Mouse (Mus musculus): ENCODE measurements around the gene Il1r1. TPM values are rescaled to one million over a fixed set of nuclear protein-coding genes. Genes with fewer than 3 reads are reported as not detected.

The Il1r1 gene
- polyA plus RNA-seq, 1 experiment from 2014 or later, result 11.7 TPM

DNA sequence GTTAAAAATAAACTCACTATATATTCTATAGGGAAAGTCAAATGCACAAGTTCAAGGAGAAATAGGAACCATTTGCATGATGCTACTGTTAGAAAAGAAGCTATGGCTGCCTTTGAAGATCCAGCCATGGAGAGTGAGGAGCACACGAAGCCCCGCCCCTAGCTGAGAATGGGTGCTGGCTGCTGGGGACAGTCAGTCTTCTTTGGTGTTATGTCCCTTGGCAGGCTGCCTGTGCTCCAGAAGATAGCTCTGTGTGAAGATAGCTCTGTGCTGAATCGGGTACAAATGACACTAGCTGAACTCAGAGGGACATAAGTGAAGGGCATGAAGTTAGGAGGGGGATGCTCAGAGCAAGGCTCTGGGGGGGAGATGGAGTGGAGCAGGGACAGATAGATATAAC, 86.2 kb downstream of the Il1r1 start:
- 70% methylated on average over 3 of the region's 3 CpGs for WGBS
- no peak overlapping the region for H3K4me3 ChIP-seq (ENCODE audit: low read length)
- no peak overlapping the region for H3K27ac ChIP-seq (ENCODE audit: low read length)
- ATAC-seq (ENCODE audit: low read depth), result no peak
- H3K27me3 ChIP-seq (ENCODE audit: control insufficient read depth, insufficient read depth, low read depth, low read length), result no peaks in the 10 kb centered on the region
- H3K4me2 ChIP-seq (ENCODE audit: low read depth, low read length), result no peak overlapping the region
- no peak overlapping the region for H3K9ac ChIP-seq (ENCODE audit: low read length)
- no peaks in the 10 kb centered on the region for H3K4me1 ChIP-seq (replicated peaks; ENCODE audit: control insufficient read depth, insufficient read depth, low read length)
- H3K36me3 ChIP-seq (ENCODE audit: control insufficient read depth, insufficient read depth, low read length), result peaks cover 8% of the 10 kb centered on the region; the same call in 1 of the 2 replicates
- no peaks in the 10 kb centered on the region for H3K9me3 ChIP-seq (ENCODE audit: control insufficient read depth, low read length)

- Histone ChIP-seq H3K4me1 (replicated peaks; ENCODE audit: control insufficient read depth, insufficient read depth, low read length) (no peaks in the 10 kb centered on the region), H3K27me3 (ENCODE audit: control insufficient read depth, insufficient read depth, low read depth, low read length) (no peaks in the 10 kb centered on the region), H3K27ac (ENCODE audit: low read length) (no peak overlapping the region), H3K4me2 (ENCODE audit: low read depth, low read length) (no peak overlapping the region), H3K36me3 (ENCODE audit: control insufficient read depth, insufficient read depth, low read length) (peaks cover 8% of the 10 kb centered on the region; the same call in 1 of the 2 replicates), H3K4me3 (ENCODE audit: low read length) (no peak overlapping the region), H3K9me3 (ENCODE audit: control insufficient read depth, low read length) (no peaks in the 10 kb centered on the region), H3K9ac (ENCODE audit: low read length) (no peak overlapping the region)
- whole genome bisulfite sequencing, result 72% methylated on average over 2 of the region's 2 CpGs
- no peak for ATAC-seq (ENCODE audit: low read depth)
Observed at GRCm38 (mm10) chr1:40311625-40312024, 86.7 kb downstream of the Il1r1 start.

GRCm38 (mm10) chr1:40314016-40314415, 89.1 kb downstream of the Il1r1 start:
- Histone ChIP-seq H3K4me1 (replicated peaks; ENCODE audit: control insufficient read depth, insufficient read depth, low read length) (no peaks in the 10 kb centered on the region), H3K4me2 (ENCODE audit: low read depth, low read length) (no peak overlapping the region), H3K9ac (ENCODE audit: low read length) (no peak overlapping the region), H3K27ac (ENCODE audit: low read length) (no peak overlapping the region), H3K36me3 (ENCODE audit: control insufficient read depth, insufficient read depth, low read length) (peaks cover 8% of the 10 kb centered on the region; the same call in 1 of the 2 replicates), H3K9me3 (ENCODE audit: control insufficient read depth, low read length) (no peaks in the 10 kb centered on the region), H3K27me3 (ENCODE audit: control insufficient read depth, insufficient read depth, low read depth, low read length) (no peaks in the 10 kb centered on the region), H3K4me3 (ENCODE audit: low read length) (no peak overlapping the region)
- 81% methylated on average over 12 of the region's 12 CpGs for WGBS
- ATAC-seq (ENCODE audit: low read depth), result no peak

DNA sequence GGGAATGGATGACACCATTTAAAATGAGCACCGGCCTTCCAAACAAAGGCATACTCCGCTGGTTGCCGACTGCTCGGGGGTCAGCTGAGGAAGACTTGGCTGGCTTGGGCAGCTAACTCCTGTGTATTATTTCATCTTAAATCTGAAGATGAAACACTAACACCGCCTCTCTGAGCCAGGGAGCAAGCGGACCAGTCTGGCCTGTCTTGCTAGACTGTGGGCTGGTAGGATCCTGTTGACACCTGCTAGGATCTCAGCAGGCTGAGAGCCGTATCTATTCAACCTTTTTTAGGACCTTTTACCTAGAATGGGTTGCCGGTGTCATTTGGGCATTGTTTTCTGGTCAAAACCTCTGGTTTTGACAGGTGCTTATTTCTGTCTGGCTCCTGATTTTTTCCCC, 92.8 kb downstream of the Il1r1 start:
- no peaks in the 10 kb centered on the region for H3K4me1 ChIP-seq (replicated peaks; ENCODE audit: control insufficient read depth, insufficient read depth, low read length)
- H3K9me3 ChIP-seq (ENCODE audit: control insufficient read depth, low read length), result no peaks in the 10 kb centered on the region
- 83% methylated on average over 8 of the region's 8 CpGs for WGBS
- peaks cover 8% of the 10 kb centered on the region; the same call in 1 of the 2 replicates for H3K36me3 ChIP-seq (ENCODE audit: control insufficient read depth, insufficient read depth, low read length)
- H3K9ac ChIP-seq (ENCODE audit: low read length), result no peak overlapping the region
- no peak for ATAC-seq (ENCODE audit: low read depth)
- H3K27ac ChIP-seq (ENCODE audit: low read length), result no peak overlapping the region
- no peak overlapping the region for H3K4me2 ChIP-seq (ENCODE audit: low read depth, low read length)
- no peak overlapping the region for H3K4me3 ChIP-seq (ENCODE audit: low read length)
- no peaks in the 10 kb centered on the region for H3K27me3 ChIP-seq (ENCODE audit: control insufficient read depth, insufficient read depth, low read depth, low read length)

DNA sequence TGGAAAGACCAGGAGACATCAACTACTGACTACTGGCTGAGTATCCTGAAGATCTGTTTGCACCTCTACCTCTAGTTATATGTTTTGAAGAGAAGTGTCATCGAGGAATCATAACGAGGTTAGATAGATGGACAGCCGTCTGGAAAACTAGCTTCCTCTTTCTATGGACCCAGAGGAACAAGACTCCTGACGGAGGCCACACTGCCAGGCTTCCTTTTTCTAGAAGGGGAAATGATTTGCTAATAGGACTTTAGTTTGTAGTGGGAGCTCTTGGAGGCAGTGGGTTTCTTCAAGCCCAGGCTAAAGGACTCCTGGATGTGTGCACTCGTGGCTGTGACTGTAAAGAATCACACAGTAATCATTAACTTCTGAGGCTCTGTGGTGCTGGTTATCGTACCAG, 96.9 kb downstream of the Il1r1 start:
- 66% methylated on average over 6 of the region's 6 CpGs for WGBS

DNA sequence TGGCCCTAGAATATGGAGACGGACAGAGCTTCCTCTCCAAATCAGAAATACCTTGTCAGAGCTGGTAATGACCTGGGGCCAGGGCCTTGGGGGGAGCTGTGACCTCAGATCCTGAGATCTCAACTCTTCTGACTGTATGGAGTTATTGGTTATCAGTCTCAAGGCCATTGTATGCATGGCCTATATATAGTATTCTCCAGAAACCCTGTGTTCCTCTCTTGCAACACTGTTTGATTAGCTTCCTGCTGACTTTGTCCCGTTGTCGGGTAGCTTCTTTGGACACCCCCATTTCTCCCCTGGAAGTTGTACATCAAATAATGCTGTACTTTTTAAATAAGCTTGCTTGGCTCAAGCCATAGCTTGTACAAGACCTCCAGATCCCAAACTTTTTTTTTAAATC, 97.7 kb downstream of the Il1r1 start:
- WGBS, result 80% methylated on average over 3 of the region's 3 CpGs
- Histone ChIP-seq H3K4me1 (replicated peaks; ENCODE audit: control insufficient read depth, insufficient read depth, low read length) (peaks cover 10% of the 10 kb centered on the region), H3K9me3 (ENCODE audit: control insufficient read depth, low read length) (no peaks in the 10 kb centered on the region), H3K9ac (ENCODE audit: low read length) (no peak overlapping the region), H3K36me3 (ENCODE audit: control insufficient read depth, insufficient read depth, low read length) (no peaks in the 10 kb centered on the region), H3K4me2 (ENCODE audit: low read depth, low read length) (no peak overlapping the region), H3K27ac (ENCODE audit: low read length) (no peak overlapping the region), H3K27me3 (ENCODE audit: control insufficient read depth, insufficient read depth, low read depth, low read length) (peaks cover 3% of the 10 kb centered on the region), H3K4me3 (ENCODE audit: low read length) (no peak overlapping the region)
- ATAC-seq (ENCODE audit: low read depth), result no peak

More for the DNA sequence above, 96.9 kb downstream of the Il1r1 start:
- no peak for ATAC-seq (ENCODE audit: low read depth)
- no peaks in the 10 kb centered on the region for H3K36me3 ChIP-seq (ENCODE audit: control insufficient read depth, insufficient read depth, low read length)
- H3K4me3 ChIP-seq (ENCODE audit: low read length), result no peak overlapping the region
- no peak overlapping the region for H3K9ac ChIP-seq (ENCODE audit: low read length)
- no peak overlapping the region for H3K27ac ChIP-seq (ENCODE audit: low read length)
- H3K27me3 ChIP-seq (ENCODE audit: control insufficient read depth, insufficient read depth, low read depth, low read length), result peaks cover 3% of the 10 kb centered on the region
- H3K4me2 ChIP-seq (ENCODE audit: low read depth, low read length), result no peak overlapping the region
- peaks cover 10% of the 10 kb centered on the region for H3K4me1 ChIP-seq (replicated peaks; ENCODE audit: control insufficient read depth, insufficient read depth, low read length)
- no peaks in the 10 kb centered on the region for H3K9me3 ChIP-seq (ENCODE audit: control insufficient read depth, low read length)

GRCm38 (mm10) chr1:40324457-40324856, 99.6 kb downstream of the Il1r1 start, which contains the start of gene Il1rl2:
TSS of gene Il1rl2 (plus strand) at chr1:40324610.
- peak within 1 kb of the TSS; percentile 70 for H3K9ac ChIP-seq (ENCODE audit: low read length)
- WGBS, result 11% methylated on average over 6 of the region's 6 CpGs
- peaks cover 3% of the 10 kb centered on the region for H3K27me3 ChIP-seq (ENCODE audit: control insufficient read depth, insufficient read depth, low read depth, low read length)
- peak within 1 kb of the TSS; percentile 72 for H3K27ac ChIP-seq (ENCODE audit: low read length)
- ATAC-seq (ENCODE audit: low read depth), result peak; percentile 90
- H3K4me2 ChIP-seq (ENCODE audit: low read depth, low read length), result peak within 1 kb of the TSS; percentile 94
- peak within 1 kb of the TSS; percentile 59 for H3K4me3 ChIP-seq (ENCODE audit: low read length)
- no peaks in the 10 kb centered on the region for H3K36me3 ChIP-seq (ENCODE audit: control insufficient read depth, insufficient read depth, low read length)
- peaks cover 10% of the 10 kb centered on the region for H3K4me1 ChIP-seq (replicated peaks; ENCODE audit: control insufficient read depth, insufficient read depth, low read length)
- H3K9me3 ChIP-seq (ENCODE audit: control insufficient read depth, low read length), result no peaks in the 10 kb centered on the region

DNA sequence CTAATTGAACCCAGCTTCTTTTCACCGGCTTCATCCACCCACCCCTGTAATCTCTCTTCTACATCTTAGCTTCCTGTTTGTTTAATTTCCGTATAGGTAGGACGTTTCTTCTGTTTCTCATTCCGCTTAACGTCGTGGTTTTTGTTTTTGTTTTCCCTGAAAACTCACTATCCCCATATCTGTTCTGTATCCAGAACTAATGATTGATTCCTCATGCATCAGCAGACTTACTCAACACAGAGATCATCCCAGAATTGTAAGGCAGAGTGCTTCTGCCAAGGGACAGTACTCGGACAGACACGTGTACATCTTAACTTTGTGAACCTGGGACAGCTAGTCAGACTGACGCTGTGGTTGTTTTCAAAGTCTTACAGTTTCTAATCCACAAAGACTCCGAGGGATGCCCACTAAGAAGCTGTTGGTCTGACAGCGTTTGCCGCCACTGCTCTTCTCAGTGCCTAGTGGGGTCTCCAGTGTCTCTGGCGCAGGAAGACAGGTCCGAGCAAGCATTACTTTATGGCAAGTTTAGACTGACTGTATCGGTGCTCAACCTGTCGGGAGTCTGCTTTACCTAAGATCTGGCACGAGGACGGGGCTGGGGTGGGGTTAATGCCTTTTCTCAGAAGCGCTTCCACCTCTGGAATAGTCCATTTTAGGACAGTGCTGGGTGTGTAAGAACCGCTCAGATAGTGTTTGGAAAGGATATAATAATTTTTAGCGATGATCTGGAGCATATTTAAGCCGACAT, 100.2 kb downstream of the Il1r1 start:
- WGBS, result 2% methylated on average over 22 of the region's 22 CpGs
- Histone ChIP-seq H3K36me3 (ENCODE audit: control insufficient read depth, insufficient read depth, low read length) (no peaks in the 10 kb centered on the region), H3K4me3 (ENCODE audit: low read length) (peak overlapping the region; percentile 59), H3K4me1 (replicated peaks; ENCODE audit: control insufficient read depth, insufficient read depth, low read length) (peaks cover 10% of the 10 kb centered on the region), H3K9ac (ENCODE audit: low read length) (peak overlapping the region; percentile 70), H3K27ac (ENCODE audit: low read length) (no peak overlapping the region; the same call in none of the 2 replicates), H3K4me2 (ENCODE audit: low read depth, low read length) (peak overlapping the region; percentile 94), H3K27me3 (ENCODE audit: control insufficient read depth, insufficient read depth, low read depth, low read length) (peaks cover 3% of the 10 kb centered on the region), H3K9me3 (ENCODE audit: control insufficient read depth, low read length) (no peaks in the 10 kb centered on the region)
- peak; percentile 27 for ATAC-seq (ENCODE audit: low read depth)

DNA sequence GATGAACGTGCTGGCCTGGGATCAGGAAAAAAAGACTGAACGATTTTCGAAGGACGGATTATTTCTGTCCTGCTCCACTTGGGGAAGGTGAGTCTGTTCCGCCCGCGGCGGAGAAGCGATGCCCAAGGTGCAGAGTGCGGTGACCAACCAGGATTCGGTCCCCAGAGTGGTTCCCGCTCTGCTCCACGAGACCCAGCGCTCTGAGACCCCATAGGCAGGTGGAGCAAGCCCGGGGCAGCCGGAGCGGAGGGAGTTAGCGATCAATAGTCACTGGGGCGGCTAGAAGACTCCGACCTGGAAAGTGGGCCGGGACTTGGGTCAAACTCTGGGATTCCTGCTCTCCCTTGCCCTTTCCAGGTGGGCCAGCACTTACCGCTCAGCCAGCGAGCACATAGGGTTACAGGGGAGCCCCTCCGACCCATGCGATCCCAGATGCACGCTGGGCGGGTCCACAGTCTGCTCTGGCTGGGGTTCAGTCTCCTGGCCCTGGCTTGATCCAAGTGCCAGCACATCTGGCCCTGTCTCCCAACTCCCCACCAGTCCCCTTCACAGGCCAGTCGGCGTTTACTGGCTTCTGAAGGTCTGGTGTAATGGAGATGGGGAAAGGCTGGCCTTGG, 100.9 kb downstream of the Il1r1 start:
- Histone ChIP-seq H3K4me1 (replicated peaks; ENCODE audit: control insufficient read depth, insufficient read depth, low read length) (peaks cover 10% of the 10 kb centered on the region), H3K27ac (ENCODE audit: low read length) (no peak overlapping the region), H3K36me3 (ENCODE audit: control insufficient read depth, insufficient read depth, low read length) (no peaks in the 10 kb centered on the region), H3K9me3 (ENCODE audit: control insufficient read depth, low read length) (no peaks in the 10 kb centered on the region), H3K9ac (ENCODE audit: low read length) (peak overlapping the region; percentile 70), H3K4me2 (ENCODE audit: low read depth, low read length) (peak overlapping the region; percentile 94), H3K27me3 (ENCODE audit: control insufficient read depth, insufficient read depth, low read depth, low read length) (peaks cover 3% of the 10 kb centered on the region), H3K4me3 (ENCODE audit: low read length) (peak overlapping the region; percentile 59)
- 9% methylated on average over 29 of the region's 29 CpGs for WGBS
- ATAC-seq (ENCODE audit: low read depth), result peak; percentile 32; the same call in 1 of the 2 replicates
